Mouse (Mus musculus) heart, embryonic 10.5 days (tissue): ENCODE data around the gene Qser1. TPM values are rescaled to one million over a fixed set of nuclear protein-coding genes. Genes with fewer than 3 reads are reported as not detected.

Experiments used
- DNase-seq: peaks from one replicate; pipeline ENCODE4 v3.0.0-alpha.2; 2017; ENCODE audit warnings: low spot score
- H3K27ac ChIP-seq: fragments of 300-500 bp; sonication (generic); 2 replicates; pipeline ENCODE4 v1.5.1; 2016; ENCODE audit warnings: mild to moderate bottlenecking
- H3K27me3 ChIP-seq: fragments of 300-500 bp; sonication (generic); 2 replicates; pipeline ENCODE4 v1.6.1; 2016; ENCODE audit warnings: mild to moderate bottlenecking; ENCODE audit not compliant: poor library complexity, insufficient read depth, severe bottlenecking
- H3K36me3 ChIP-seq: fragments of 300-500 bp; sonication (generic); 2 replicates; pipeline ENCODE4 v1.6.1; 2016; ENCODE audit warnings: mild to moderate bottlenecking, moderate library complexity
- H3K4me1 ChIP-seq: fragments of 300-500 bp; sonication (generic); 2 replicates; pipeline ENCODE4 v1.6.1; 2016; ENCODE audit warnings: mild to moderate bottlenecking
- H3K4me3 ChIP-seq: fragments of 300-500 bp; sonication (generic); 2 replicates; pipeline ENCODE4 v1.5.1; 2016; ENCODE audit warnings: mild to moderate bottlenecking, moderate library complexity
- H3K9me3 ChIP-seq: fragments of 300-500 bp; sonication (generic); 2 replicates; pipeline ENCODE4 v1.6.1; 2016; ENCODE audit warnings: mild to moderate bottlenecking, moderate library complexity
- WGBS: fragments of 180-500 bp; shearing (Covaris S2); methylation state at CpG from one replicate; pipeline ENCODE4 v1.1.7; 2016; 5-methylcytosine and 5-hydroxymethylcytosine counted together
- polyA plus RNA-seq: library from polyadenylated mRNA; unstranded; fragments of >200 nt; fragmentation: Nextera tagmentation; extraction: Ambion mirVana; gene quantifications from 2 replicates; pipeline ENCODE4 v1.2.1, GENCODE M21; 2016

Qser1 gene
- polyA plus RNA-seq, 1 experiment from 2014 or later: 8.3 TPM

GRCm38 (mm10) chr2:104714254-104714691 lies 102.3 kb downstream of the Qser1 start:
- Histone ChIP-seq H3K4me3 (0 out of 2 replicates have a peak overlapping the region, but pooled peaks have one; percentile 16), H3K27ac (no peak overlapping the region), H3K9me3 (no peaks in the 10 kb centered on the region), H3K4me1 (peaks cover 14% of the 10 kb centered on the region; the same call in 1 of the 2 replicates), H3K36me3 (no peaks in the 10 kb centered on the region), H3K27me3 (peaks cover 8% of the 10 kb centered on the region)
- DNase-seq: no peak
- 29% methylated on average over 15 of the region's 15 CpGs for WGBS

GRCm38 (mm10) chr2:104712486-104712809 lies 104.1 kb downstream of the Qser1 start:
- Histone ChIP-seq H3K9me3 (no peaks in the 10 kb centered on the region), H3K4me3 (peak overlapping the region; percentile 99), H3K36me3 (no peaks in the 10 kb centered on the region), H3K27ac (peak overlapping the region; percentile 97), H3K27me3 (peaks cover 8% of the 10 kb centered on the region), H3K4me1 (peaks cover 14% of the 10 kb centered on the region; the same call in 1 of the 2 replicates)
- DNase-seq: no peak
- WGBS: 3% methylated on average over 7 of the region's 7 CpGs

- no peaks in the 10 kb centered on the region for H3K36me3 ChIP-seq
- peaks cover 8% of the 10 kb centered on the region for H3K27me3 ChIP-seq
- DNase-seq: peak; percentile 78
- H3K4me1 ChIP-seq: peaks cover 14% of the 10 kb centered on the region; the same call in 1 of the 2 replicates
- peak within 1 kb of the TSS; percentile 97 for H3K27ac ChIP-seq
- no peaks in the 10 kb centered on the region for H3K9me3 ChIP-seq
- H3K4me3 ChIP-seq: peak within 1 kb of the TSS; percentile 99
- WGBS: 1% methylated on average over 98 of the region's 99 CpGs
Measured at GRCm38 (mm10) chr2:104711585-104712485, 104.7 kb downstream of the Qser1 start, which contains the start of gene Tcp11l1. Tcp11l1 (minus strand) TSS chr2:104712169.

GRCm38 (mm10) chr2:104710670-104711370 lies 105.7 kb downstream of the Qser1 start:
- DNase-seq: no peak
- no peaks in the 10 kb centered on the region for H3K36me3 ChIP-seq

GRCm38 (mm10) chr2:104709786-104710337 lies 106.7 kb downstream of the Qser1 start:
- no peak for DNase-seq
- Histone ChIP-seq H3K4me1 (peaks cover 14% of the 10 kb centered on the region; the same call in 1 of the 2 replicates), H3K27ac (no peak overlapping the region), H3K4me3 (no peak overlapping the region), H3K27me3 (peaks cover 8% of the 10 kb centered on the region), H3K36me3 (no peaks in the 10 kb centered on the region; the same call in 1 of the 2 replicates), H3K9me3 (no peaks in the 10 kb centered on the region)
- WGBS: 50% methylated on average over 6 of the region's 6 CpGs

More at GRCm38 (mm10) chr2:104710670-104711370, 105.7 kb downstream of the Qser1 start:
- H3K27ac ChIP-seq: no peak overlapping the region
- H3K4me3 ChIP-seq: peak overlapping the region; percentile 99
- peaks cover 14% of the 10 kb centered on the region; the same call in 1 of the 2 replicates for H3K4me1 ChIP-seq
- 43% methylated on average over 6 of the region's 6 CpGs for WGBS
- peaks cover 8% of the 10 kb centered on the region for H3K27me3 ChIP-seq
- H3K9me3 ChIP-seq: no peaks in the 10 kb centered on the region

Other genes with a start within 250 kb of the Qser1 start
- gene Cstf3, start 226.2 kb downstream of the Qser1 start, polyA plus RNA-seq: 74.2 and 77.3 TPM in 2 replicates
- gene Tcp11l1, start 104.6 kb downstream of the Qser1 start, polyA plus RNA-seq: 35.0 and 36.4 TPM in 2 replicates
- gene Pin1rt1, start 100.4 kb downstream of the Qser1 start, polyA plus RNA-seq: not detected in 2 replicates
- gene Depdc7, start 73.9 kb downstream of the Qser1 start, polyA plus RNA-seq: 3.8 and 5.5 TPM in 2 replicates
- gene Prrg4, start 33.1 kb upstream of the Qser1 start, polyA plus RNA-seq: 0.67 and 0.76 TPM in 2 replicates
- 4.0 and 4.6 TPM in 2 replicates for gene Ccdc73, start 51.0 kb upstream of the Qser1 start, polyA plus RNA-seq
- gene Eif3m, start 200.3 kb upstream of the Qser1 start, polyA plus RNA-seq: 240 and 287 TPM in 2 replicates